Mouse (Mus musculus) G1E (cell line): ENCODE measurements around the gene Prkcg.

ENCODE experiments used
- CTCF ChIP-seq: IDR thresholded peaks from 2 replicates; pipeline ENCODE4 v1.5.1; 2012; ENCODE audit warnings: low read depth, low read length, inconsistent platforms, mixed read lengths
- GATA1 ChIP-seq: IDR thresholded peaks from 2 replicates; pipeline ENCODE4 v1.6.1; 2012; ENCODE audit warnings: borderline replicate concordance, low read length, inconsistent platforms, mixed read lengths
- GATA2 ChIP-seq: IDR thresholded peaks from 2 replicates; pipeline ENCODE4 v1.6.1; 2012; ENCODE audit warnings: low read depth, low read length, inconsistent platforms, borderline replicate concordance
- POLR2AphosphoS5 ChIP-seq: IDR thresholded peaks from 2 replicates; pipeline ENCODE4 v1.6.1; 2012; ENCODE audit warnings: low read depth, low read length, inconsistent platforms; ENCODE audit not compliant: insufficient replicate concordance
- TAL1 ChIP-seq: conservative IDR thresholded peaks from 2 replicates; pipeline ENCODE4 v1.6.1; 2012; ENCODE audit warnings: low read depth, low read length, inconsistent platforms, mixed read lengths

DNA sequence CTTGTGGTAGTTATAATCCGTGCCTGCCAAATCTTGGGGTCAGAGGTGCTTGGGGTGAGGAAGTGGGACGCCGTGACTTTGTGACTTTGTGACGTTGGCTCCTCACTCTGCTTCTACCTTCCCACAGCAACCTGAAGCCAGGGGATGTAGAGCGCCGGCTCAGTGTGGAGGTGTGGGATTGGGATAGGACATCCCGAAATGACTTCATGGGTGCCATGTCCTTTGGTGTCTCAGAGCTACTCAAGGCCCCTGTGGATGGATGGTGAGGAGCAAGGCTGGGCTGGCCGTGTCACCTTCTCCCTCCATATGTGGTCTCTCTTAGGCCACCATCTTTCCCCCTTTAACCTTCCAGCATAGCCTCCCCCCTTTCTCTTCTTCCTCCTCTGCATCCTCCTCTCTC, 24.6 kb downstream of the Prkcg start:
- TF ChIP-seq CTCF (no peak), TAL1 (no peak), POLR2AphosphoS5 (no peak), GATA1 (no peak), GATA2 (no peak)
